Mouse (Mus musculus): Measurements from ENCODE around the gene Zfp583.
"Not testable (repeated sequence)": the region's sequence is repeated elsewhere in the genome, so short reads cannot be mapped to it uniquely, and the experiment has no call there.

Zfp583 gene

DNA sequence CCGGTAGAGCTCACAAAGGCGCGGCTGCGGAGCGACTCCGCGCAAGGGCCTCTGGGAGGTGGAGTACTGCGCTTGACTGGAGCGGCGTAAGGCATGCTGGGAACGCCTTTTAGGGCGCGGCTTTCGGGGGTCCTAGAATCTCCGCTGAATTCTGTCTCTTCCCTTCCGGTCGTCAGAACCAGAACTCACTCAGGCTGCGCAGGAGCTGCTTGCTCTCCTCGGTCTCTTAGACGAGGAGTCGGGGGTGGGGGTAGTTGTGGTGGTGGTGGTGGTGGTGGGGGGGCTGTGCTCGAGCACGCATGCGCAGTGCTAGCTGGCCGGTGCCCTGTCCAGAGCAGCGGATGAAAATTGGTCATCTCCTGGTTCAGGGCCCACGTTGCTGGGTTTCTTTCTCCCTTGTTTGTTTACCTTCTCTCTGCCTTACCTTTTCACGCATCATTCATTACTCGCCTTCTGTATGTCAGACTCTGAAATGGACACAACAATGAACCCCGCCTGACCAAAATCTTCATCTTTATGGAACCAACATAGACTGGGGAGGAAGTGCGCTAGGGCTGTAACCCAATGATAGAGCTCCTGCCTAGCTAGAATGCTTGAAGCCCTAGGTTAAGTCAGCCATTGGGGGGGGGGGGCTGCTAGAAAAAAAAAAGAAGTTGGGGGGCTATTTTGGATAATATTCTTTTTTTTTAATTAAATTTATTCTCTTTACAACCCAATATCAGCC is at the start of gene Zfp583:
Zfp583 (minus strand) TSS at position 53 of the 724 bp plus-strand sequence.
- peak; percentile 54 to 84 for DNase-seq (ENCODE audit: low spot score in 2 of 2)

DNA sequence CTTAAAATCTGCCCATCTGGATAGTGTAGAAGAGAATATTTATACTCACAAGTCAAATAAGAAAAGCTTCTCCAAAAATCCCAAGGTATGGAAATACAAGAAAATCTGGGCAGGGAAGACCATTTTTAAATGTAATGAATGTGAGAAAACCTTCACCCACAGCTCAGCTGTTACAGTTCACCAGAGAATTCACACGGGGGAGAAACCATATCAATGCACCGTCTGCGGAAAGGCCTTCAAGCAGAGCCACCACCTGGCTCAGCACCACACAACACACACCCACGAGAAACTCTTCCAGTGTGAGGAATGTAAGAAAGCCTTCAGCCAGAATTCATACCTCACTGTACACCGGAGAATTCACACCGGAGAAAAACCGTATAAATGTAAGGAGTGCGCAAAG is 47.4 kb upstream of the Zfp583 start:
- DNase-seq (ENCODE audit: low spot score in 2 of 2): no peak

DNA sequence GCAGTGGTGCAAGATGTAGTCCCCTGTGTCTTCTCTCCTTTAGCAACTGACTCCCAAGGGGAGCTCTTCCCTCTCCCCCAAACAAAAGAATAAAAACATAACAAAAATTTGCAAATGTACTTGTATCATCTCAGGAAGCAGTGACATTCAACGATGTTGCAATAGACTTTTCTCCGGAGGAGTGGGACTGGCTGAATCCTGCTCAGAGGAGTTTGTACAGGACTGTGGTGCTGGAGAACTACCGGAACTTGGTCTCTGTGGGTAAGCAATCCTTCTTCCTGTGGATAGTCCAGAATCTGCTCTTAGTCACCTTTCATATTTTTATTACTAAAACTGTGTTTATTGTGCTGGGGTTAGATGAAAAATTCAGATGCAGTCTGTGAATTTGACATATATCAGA is 41.9 kb upstream of the Zfp583 start:
- no peak for DNase-seq (ENCODE audit: low spot score in 2 of 2)

DNA sequence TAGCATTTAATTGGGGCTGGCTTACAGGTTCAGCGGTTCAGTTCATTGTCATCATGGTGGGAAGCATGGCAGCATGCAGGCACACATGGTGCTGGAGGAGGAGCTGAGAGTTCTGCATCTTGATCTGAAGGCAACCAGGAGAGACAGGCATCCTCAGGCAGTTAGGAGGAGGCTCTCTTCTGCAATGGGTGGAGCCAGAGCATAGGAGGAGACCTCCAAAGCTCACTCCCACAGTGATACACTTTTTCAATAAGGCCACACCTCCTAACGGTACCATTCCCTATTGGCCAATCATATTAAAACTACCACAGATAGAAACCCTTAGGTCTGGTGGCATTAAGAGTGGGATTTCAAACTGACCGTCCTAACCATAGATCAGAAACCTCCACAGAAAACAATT is 38.4 kb upstream of the Zfp583 start:
- DNase-seq (ENCODE audit: low spot score in 2 of 2): no peak

DNA sequence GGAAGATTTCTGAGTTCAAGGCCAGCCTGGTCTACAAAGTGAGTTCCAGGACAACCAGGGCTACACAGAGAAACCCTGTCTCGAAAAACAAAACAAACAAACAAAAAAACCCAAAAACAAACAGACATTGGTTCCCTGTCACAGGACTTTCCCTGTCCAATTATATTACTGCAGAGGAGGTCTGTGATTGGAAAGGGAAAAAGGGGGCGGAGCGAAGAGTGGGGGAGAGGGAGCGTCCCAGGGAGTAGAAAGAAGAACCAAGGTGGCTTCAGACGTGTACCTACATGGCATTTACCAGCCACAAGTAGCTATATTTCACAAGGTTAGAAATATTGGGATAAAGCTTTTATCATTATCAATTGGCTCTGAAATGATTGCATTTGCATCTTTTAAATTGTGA is 37.1 kb upstream of the Zfp583 start:
- not testable (repeated sequence) for DNase-seq (ENCODE audit: low spot score in 2 of 2)

DNA sequence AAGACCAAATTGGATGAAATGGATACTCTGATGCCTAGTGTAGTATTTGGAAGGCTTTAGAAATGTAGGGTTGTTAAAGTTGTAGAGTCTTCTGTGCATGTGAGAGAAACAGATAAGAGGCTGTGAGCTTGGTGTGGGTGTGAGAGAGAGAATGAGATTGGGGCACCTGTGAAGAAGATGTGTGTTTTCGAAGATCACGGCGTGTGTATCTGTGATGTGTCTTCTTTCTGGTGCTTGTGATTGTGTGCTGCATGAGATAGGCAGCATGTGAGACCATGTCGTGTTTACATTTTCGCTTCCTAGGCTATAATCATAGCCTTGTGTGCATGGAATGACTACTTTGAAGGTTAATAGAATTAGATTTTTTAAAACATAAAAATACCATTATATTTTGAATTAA is 36.1 kb upstream of the Zfp583 start:
- no peak for DNase-seq (ENCODE audit: low spot score in 2 of 2)

DNA sequence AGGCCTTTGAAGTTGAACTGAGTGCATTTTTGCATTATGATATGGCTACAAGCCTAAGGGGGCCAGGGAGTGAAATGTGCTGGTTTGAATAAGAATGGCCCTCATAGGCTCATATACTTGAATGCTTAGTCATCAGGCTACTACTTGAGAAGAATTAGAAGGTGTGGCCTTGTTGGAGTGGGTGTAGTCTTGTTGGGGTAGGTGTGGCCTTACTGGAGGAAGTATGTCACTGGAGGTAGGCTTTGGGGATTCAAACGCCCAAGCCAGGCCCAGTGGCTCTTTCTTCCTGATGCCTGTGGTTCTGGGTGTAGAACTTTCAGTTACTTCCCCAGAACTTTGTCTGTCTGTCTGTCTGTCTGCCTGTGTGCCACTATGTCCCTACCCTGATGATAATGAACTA is 33.7 kb upstream of the Zfp583 start:
- DNase-seq (ENCODE audit: low spot score in 2 of 2): no peak

DNA sequence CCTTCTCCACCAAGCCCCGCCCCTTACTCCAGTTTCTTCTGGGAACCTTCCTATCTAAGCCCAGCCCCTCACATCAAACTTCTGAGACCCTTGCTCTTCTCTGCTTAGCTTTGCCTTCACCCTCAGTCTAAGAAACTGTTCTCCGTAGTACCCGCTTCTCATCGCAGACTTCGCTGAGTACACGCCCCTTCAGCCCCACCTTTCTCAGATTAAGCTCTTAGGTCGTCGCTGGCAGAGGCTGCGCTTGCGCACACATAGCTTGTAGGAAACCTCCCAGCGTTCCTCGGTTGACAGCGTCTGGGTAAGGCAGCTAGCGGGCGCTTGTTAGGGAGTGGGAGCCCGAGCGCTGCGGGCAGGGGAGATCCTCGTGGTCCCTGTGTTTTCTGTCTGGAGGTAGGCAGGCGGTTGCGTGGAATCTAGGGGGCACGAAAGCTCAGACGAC is 32.0 kb upstream of the Zfp583 start, which contains the start of gene Zfp78:
Zfp78 (plus strand) TSS at position 234 of the 442 bp plus-strand sequence.
- DNase-seq (ENCODE audit: low spot score in 2 of 2): peak in 1 of 2 experiments; percentile 84

DNA sequence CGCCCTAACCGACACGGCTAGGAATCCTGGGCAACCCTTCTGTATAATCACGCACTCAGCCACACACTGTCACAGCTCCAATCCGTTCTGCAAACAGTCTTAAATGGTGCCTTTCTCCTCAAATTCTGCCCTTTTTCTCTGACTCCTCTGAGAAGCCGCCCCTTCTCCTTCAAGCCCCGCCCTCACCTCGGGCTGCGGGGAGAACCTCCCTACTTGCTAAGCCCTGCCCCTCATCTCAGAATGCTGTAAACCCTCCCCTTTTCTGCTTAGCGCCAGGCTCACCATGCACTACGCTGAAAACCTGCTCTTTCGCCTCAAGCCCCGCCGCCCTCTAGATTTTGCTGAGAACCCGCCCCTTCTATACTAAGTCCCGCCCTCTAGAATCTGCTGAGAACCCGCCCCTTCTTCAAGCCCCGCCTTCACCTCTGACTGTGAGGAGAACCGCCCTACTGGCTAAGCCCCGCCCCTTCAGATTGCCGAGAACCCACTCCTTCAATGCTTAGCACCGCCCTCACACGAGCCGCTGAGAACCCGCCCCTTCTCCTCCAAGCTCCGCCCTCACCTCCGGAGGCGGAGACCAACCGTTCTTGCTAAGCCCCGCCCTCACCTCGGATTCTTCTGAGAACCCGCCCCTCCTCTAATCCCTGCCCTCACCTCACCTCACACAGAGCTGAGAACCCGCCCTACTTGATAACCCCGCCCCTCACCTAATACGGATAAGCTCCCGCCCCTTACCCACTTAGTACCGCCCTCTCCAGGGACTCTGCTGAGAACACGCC is 31.4 kb upstream of the Zfp583 start:
- peak; percentile 84 to 97 for DNase-seq (ENCODE audit: low spot score in 2 of 2)

DNA sequence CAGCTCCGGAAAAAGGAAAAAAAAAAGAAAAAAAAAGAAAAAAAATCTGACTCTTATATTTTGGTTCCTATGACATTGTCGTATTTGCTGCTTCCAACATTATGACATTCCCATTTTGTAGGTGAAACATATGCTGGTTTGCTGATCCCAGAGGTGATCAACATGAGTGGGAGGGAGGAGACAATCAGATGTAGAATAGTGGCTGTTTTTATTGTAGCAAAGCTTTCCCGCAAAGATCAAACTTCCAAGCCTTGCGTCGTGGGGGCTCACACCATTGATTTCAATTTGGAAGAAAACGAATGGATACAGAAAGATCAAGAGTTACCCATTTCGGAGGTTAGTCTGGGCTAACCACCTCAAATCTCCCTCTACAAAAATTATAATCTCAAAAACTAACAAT is 30.7 kb upstream of the Zfp583 start:
- DNase-seq (ENCODE audit: low spot score in 2 of 2): no peak

DNA sequence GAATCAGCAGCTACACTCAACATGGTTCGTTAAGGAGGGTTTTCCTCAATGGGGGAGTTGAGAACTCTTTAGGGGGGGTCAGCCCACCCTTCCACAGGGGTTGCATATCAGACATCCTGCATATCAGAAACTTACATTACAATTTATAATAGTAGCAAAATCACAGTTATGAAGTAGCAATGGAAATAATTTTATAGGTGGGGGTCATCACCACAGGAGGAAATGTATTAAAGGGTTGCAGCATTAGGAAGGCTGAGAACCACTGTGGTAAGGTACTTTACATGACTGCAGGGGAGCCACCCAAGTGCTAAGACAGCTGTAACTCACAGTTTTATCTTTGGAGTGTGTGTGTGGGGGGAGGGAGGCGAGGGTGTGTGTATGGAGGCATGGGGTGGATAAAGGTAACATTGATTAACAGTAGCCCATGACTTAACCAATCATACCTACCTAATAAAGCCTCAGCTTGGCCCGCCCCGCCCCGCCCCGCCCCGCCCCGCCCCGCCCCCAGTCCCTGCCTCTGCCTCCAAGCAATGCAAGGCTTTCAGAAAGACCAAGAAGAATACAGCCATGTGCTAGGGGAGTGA is 29.5 kb upstream of the Zfp583 start:
- no peak for DNase-seq (ENCODE audit: low spot score in 2 of 2)

DNA sequence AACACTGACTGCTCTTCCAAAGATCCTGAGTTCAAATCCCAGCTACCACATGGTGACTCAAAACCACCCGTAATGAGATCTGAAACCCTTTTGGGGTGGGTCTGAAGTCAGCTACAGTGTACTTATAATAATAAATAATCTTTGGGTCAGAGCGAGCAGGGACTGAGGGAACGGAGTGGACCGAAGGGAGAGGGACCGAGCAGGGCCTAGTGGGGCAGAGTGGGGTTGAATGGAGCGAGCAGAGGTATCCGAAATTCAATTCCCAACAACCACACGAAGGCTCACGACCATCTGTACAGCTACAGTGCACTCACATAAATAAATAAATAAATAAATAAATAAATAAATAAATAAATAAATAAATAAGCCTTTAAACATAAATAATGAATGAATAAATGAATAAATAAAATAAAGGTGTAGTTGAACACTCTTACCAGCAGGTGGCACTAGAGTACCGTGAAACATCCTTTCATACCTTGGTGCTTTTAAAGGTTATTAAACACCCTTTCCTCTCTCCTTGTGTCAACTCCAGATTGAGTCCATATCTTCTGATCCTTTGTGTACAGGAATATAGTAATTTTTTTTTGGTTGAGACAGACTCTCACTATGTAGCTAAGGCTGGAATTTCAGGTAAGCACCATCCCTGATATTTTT is 28.0 kb upstream of the Zfp583 start:
- DNase-seq (ENCODE audit: low spot score in 2 of 2): no peak

DNA sequence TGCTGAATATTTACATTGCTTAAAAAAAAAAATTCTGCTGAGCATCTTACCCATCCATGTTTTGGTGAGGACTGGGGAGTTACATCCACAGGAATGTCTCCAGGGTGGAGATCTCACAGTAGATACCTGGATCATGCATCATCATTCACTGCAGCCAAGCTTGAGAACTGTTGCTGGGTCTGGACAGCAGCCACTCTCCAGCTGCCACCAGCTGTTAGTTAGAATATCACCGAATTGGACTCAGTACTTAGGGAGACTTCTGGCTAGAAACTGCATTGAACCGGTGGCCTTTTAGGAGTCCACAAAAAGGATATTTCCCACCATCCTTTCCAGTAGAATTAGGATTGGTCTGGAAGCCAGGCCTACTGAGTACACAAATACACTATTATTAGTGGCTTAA is 27.0 kb upstream of the Zfp583 start:
- no peak for DNase-seq (ENCODE audit: low spot score in 2 of 2)

DNA sequence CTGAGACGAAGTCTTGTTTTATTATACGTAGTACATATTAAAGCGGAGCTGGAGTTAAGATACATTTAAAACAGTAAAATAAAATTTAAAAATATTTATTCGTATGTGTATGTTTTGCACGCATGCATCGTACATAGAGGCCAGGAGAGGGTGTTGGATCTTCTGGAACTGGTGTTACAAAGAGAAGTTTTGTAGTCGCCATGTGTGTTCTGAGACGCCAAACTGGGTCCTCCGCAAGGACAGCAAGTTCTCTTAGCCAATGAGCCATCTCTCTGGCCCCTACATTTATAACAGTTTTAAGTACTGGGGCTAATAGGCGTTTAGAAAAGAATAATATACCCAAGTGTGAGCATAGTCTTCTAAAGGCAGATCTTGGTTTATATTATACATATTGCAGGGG is 13.0 kb upstream of the Zfp583 start:
- no peak for DNase-seq (ENCODE audit: low spot score in 2 of 2)

DNA sequence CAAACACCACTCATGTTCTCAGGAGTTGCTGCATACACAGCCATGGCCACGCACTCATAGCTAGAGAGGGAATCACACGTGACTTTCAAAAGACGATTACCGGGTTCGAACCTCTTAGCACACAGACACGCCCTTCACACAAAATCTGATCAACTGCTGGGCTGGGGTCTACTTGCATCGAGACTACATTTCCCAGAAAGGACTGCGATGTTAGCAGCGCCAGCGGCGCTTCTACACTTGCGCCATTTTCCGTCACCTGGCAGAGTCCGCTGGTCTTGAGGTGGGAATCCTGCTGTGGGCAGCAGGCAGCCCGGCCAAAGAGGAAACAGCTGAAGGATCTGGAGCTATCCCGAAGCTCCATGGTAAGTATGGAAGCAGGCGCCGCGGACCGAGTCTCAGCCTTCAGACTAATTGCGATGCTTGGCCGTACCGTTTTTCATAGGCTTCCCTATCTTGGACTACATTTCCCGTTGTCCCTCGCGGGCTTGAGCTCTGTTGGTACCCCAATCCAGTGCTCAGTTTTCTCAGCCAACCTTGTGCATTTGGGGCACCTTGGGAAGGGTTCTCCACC is 12.5 kb upstream of the Zfp583 start, which contains the start of gene Gm3854:
Gm3854 (plus strand) TSS at position 259 of the 571 bp plus-strand sequence.
- DNase-seq (ENCODE audit: low spot score in 2 of 2): no peak

DNA sequence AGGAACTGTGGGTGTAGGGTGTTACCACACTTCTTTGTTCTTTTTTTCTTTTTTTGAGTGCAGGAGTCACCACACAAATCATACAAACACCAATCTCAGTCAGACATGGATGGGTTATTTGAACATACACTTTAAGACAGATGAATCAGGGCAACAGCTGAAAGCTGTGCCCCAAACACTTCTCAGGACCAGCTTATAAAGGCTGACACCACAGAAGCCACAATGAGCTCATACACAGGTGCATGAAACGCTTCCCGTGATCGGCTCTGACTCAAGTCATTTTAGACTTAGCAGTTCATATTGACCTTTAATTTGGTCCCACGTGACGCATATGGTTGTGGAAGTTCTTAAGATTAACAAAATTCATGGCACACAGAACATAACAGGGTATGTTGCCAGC is 8.8 kb upstream of the Zfp583 start:
- DNase-seq (ENCODE audit: low spot score in 2 of 2): no peak

DNA sequence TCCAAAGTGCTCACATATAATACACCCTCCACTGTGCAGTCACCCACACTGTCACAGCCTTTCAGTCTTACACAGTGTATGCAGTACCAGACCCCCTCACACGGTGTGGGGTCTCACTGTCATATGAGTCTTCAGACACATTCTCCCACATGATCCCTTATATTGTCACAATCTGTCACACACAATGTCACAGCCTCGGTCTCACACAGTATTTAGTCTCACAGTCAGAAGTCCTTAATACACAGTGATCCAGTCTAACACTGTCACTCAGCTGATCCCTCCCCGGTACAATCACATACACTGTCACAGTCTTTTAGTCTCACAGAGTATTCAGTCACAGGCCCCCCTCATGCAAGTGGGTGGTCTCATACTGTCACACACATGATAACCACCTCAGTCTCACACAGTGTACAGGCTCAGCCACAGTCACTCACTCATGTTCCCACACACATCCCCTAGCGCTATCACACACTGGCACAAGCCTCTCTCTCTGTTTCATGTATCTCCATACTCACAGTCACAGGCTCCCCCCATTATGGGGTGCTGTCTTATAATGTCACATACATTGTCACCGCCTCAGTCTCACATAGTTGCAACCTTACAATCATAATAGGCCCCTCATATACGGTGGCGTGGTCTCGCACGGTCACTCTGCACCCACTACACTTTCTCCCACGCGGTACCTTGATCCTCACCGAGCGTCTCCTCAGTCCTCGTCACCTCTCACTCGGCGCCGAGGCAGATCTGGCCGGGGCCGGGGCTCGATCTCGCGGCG is 440 bp downstream of the Zfp583 start:
- DNase-seq (ENCODE audit: low spot score in 2 of 2): peak in 1 of 2 experiments; percentile 9

DNA sequence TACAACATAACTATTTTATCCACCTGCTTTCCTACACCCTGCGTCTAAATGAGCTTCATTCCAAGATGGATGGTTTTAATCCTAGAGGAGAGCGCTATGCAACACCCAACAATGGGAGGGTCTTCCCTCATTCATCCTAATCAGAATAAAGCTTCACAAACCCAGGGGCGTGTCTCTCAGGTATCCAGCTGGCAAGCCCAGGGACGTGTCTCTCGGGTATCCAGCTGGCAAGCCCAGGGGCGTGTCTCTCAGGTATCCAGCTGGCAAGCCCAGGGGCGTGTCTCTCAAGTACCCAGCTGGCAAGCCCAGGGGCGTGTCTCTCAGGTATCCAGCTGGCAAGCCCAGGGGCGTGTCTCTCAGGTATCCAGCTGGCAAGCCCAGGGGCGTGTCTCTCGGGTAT is 30.3 kb downstream of the Zfp583 start:
- DNase-seq (ENCODE audit: low spot score in 2 of 2): not testable (repeated sequence)

DNA sequence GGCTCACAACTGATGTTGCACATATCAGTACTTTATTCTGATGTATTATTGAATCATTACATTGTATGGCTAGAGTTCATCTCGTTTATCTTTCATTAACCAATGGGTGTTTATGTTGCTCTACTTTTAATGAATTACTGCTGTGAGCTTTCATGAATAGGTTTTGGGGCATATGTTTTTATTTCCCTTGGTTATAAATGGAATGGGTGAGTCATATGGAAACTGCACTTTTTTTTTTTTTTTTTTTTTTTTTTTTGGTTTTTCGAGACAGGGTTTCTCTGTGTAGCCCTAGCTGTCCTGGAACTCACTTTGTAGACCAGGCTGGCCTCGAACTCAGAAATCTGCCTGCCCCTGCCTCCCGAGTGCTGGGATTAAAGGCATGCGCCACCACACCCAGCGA is 40.0 kb downstream of the Zfp583 start:
- not testable (repeated sequence) for DNase-seq (ENCODE audit: low spot score in 2 of 2)

DNA sequence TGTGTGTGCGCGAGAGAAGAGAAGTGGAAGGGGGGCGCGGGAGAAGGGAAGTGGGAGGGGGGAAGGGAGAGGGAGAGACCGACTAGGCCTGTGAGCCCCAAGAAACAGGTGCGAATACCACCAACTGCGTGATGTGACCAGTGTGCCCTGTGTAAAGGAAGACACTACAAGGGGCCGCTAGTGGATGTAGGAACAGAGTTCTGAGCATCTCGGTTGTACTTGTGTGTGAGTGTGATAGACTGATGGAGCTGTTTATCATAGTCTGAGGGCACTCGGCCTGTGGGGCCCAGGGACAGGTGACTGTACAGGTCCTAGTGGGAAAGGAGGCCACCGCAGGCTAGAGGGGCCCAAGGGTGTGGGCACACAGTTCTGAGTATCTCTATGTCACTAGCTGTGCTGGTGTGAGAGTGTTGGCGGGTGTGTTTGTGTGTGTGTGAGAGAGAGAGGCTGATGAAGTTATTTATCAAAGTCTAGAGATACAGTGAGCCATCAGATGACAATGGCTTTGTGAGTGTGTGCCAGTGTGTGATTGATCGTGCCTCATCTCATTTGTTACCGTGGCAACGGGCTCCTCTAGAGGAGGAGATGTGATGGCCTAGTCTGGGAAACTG is 44.1 kb downstream of the Zfp583 start:
- DNase-seq (ENCODE audit: low spot score in 2 of 2): no peak
